Mouse (Mus musculus): ENCODE data around the gene Spem1. TPM values are rescaled to one million over a fixed set of nuclear protein-coding genes. Genes with fewer than 3 reads are reported as not detected.
A peak's percentile ranks its signal among the peaks of the same experiment; 100 is the strongest.

The Spem1 gene
- polyA plus RNA-seq, 1 experiment: 1,704 TPM

DNA sequence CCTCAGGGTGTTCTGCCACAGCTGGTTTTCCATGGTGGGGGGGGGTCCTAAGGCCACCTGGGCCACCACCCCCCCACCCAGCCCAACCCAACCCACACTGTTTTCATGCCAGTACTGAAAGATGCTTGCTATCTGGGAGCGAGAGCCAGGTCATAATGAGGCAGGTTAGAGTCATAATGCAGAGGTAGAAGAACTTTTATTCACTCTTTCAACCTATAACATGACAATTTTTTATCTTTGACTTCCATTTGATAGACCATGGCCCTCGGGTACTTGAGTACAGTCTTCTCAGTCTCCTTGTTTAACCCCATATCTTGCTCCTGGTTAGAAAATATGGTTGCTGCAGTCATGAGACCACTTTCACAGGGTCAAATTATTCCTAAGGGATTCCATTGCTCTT, 3.6 kb downstream of the Spem1 start, which contains the start of gene Spem2:
TSS of gene Spem2 (minus strand) at position 101 of the 400 bp plus-strand sequence.
- H3K27ac ChIP-seq (ENCODE audit: control insufficient read depth, insufficient read depth, low read depth, low read length): 0 out of 2 replicates have a peak within 1 kb of the TSS, but pooled peaks have one; percentile 12
- no peaks in the 10 kb centered on the region for H3K27me3 ChIP-seq (ENCODE audit: control insufficient read depth, insufficient read depth, low read length)
- peak within 1 kb of the TSS; percentile 85 for H3K4me3 ChIP-seq (ENCODE audit: control insufficient read depth, low read depth, low read length)
- no peaks in the 10 kb centered on the region for H3K36me3 ChIP-seq (ENCODE audit: control insufficient read depth, insufficient read depth, low read length)
- TF ChIP-seq POLR2A (IDR thresholded peaks at IDR 0.05; ENCODE audit: control insufficient read depth, low read depth, low read length) (no peak), CTCF (IDR thresholded peaks at IDR 0.05; ENCODE audit: control insufficient read depth, insufficient read depth, insufficient replicate concordance, low read depth, low read length) (no peak)
- peaks cover 2% of the 10 kb centered on the region; the same call in 1 of the 2 replicates for H3K4me1 ChIP-seq (ENCODE audit: control insufficient read depth, insufficient read depth, low read length)

DNA sequence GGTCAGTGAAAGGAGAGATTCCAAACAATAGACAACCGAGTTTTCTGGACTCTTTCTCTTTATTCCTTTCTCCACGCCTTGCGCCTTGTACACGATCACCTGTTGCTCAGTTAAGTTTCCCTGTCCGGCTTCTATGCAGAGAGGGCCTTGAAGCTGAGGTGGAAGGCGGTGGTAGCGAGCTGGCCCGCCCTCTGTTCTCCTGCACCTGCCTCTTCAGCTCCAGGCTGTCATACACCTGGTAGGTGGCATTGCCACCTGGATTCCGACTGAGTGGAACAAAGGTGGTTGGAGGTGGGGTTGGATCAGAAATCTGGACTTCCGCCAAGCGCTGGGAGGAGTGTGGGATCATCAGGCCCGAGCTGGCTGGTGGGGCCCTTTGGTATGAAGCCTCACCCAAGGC, 5.5 kb downstream of the Spem1 start:
- no peak overlapping the region for H3K27ac ChIP-seq (ENCODE audit: control insufficient read depth, insufficient read depth, low read depth, low read length)
- H3K27me3 ChIP-seq (ENCODE audit: control insufficient read depth, insufficient read depth, low read length): no peaks in the 10 kb centered on the region
- peaks cover 2% of the 10 kb centered on the region; the same call in 1 of the 2 replicates for H3K4me1 ChIP-seq (ENCODE audit: control insufficient read depth, insufficient read depth, low read length)
- TF ChIP-seq CTCF (IDR thresholded peaks at IDR 0.05; ENCODE audit: control insufficient read depth, insufficient read depth, insufficient replicate concordance, low read depth, low read length) (no peak), POLR2A (IDR thresholded peaks at IDR 0.05; ENCODE audit: control insufficient read depth, low read depth, low read length) (peak; percentile 55)
- H3K4me3 ChIP-seq (ENCODE audit: control insufficient read depth, low read depth, low read length): peak overlapping the region; percentile 85
- H3K36me3 ChIP-seq (ENCODE audit: control insufficient read depth, insufficient read depth, low read length): no peaks in the 10 kb centered on the region

DNA sequence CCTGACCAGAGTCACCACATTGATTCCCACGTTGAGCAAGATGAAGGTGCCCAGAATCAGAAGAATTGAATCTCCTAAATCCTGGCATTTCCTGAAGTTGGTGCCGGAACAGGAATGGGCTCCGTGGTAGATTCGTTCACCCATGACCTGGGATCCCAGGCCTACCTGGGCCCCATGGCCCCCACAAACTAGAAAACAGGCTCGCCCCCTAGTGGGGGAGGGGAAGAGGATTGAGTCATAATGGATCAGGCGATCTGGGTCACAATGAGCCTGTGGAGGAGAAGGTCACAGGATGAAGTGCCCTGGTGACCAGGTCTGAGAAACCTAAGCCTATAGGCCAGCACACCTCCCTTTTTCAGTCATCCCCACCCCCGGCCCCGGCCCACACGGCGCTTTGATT, 6.8 kb downstream of the Spem1 start, which contains the start of gene Gm39566:
TSS of gene Gm39566 (minus strand) at position 144 of the 400 bp plus-strand sequence.
- Histone ChIP-seq H3K4me1 (ENCODE audit: control insufficient read depth, insufficient read depth, low read length) (peaks cover 2% of the 10 kb centered on the region), H3K36me3 (ENCODE audit: control insufficient read depth, insufficient read depth, low read length) (no peaks in the 10 kb centered on the region), H3K27me3 (ENCODE audit: control insufficient read depth, insufficient read depth, low read length) (no peaks in the 10 kb centered on the region), H3K4me3 (ENCODE audit: control insufficient read depth, low read depth, low read length) (peak within 1 kb of the TSS; percentile 87), H3K27ac (ENCODE audit: control insufficient read depth, insufficient read depth, low read depth, low read length) (no peak within 1 kb of the TSS)
- TF ChIP-seq POLR2A (IDR thresholded peaks at IDR 0.05; ENCODE audit: control insufficient read depth, low read depth, low read length) (peak; percentile 50; the same call in 1 of the 2 replicates), CTCF (IDR thresholded peaks at IDR 0.05; ENCODE audit: control insufficient read depth, insufficient read depth, insufficient replicate concordance, low read depth, low read length) (no peak)

DNA sequence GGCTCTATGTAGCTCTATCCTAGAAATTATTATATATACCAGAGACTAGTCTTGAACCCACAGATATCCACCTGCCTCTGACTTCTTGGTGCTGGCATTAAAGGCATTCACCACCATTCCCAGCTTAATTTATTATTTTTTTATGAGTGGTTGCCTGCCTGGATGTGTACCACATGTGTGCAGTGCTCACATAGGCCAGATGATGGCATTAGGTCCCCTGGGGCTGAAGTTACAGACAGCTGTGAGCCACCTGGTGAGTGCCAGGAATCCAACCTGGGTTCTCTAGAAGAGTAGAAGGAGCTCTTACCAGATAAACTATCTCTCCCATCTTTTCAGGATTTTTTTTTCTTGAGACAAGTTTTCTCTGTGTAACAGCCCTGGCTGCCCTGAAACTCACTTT, 11.7 kb downstream of the Spem1 start:
- H3K27ac ChIP-seq (ENCODE audit: control insufficient read depth, insufficient read depth, low read depth, low read length): no peak overlapping the region
- TF ChIP-seq POLR2A (IDR thresholded peaks at IDR 0.05; ENCODE audit: control insufficient read depth, low read depth, low read length): no peak
- no peak for TF ChIP-seq CTCF (IDR thresholded peaks at IDR 0.05; ENCODE audit: control insufficient read depth, insufficient read depth, insufficient replicate concordance, low read depth, low read length)
- H3K4me1 ChIP-seq (ENCODE audit: control insufficient read depth, insufficient read depth, low read length): peaks cover 2% of the 10 kb centered on the region
- H3K27me3 ChIP-seq (ENCODE audit: control insufficient read depth, insufficient read depth, low read length): no peaks in the 10 kb centered on the region
- H3K4me3 ChIP-seq (ENCODE audit: control insufficient read depth, low read depth, low read length): no peak overlapping the region
- H3K36me3 ChIP-seq (ENCODE audit: control insufficient read depth, insufficient read depth, low read length): no peaks in the 10 kb centered on the region

DNA sequence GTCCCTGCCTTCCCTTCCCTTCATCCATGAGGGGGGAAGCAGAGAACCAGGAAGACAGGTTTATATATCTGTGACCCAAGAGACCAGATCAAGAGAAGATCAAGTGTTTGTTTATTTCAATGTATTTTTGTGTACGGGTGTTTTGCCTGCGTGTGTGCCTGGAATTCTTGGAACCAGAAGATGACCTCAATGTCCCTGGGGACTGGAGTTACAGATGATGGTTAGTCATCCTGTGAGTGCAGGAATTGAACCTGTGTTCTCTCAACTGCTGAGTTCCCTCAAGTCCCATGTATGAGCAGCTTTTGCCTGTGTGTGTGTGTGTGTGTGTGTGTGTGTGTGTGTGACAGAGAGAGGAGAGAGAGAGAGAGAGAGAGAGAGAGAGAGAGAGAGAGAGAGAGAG, 14.3 kb downstream of the Spem1 start:
- Histone ChIP-seq H3K36me3 (ENCODE audit: control insufficient read depth, insufficient read depth, low read length) (no peaks in the 10 kb centered on the region), H3K27me3 (ENCODE audit: control insufficient read depth, insufficient read depth, low read length) (no peaks in the 10 kb centered on the region), H3K4me1 (ENCODE audit: control insufficient read depth, insufficient read depth, low read length) (peaks cover 24% of the 10 kb centered on the region), H3K27ac (ENCODE audit: control insufficient read depth, insufficient read depth, low read depth, low read length) (no peak overlapping the region), H3K4me3 (ENCODE audit: control insufficient read depth, low read depth, low read length) (no peak overlapping the region)
- TF ChIP-seq POLR2A (IDR thresholded peaks at IDR 0.05; ENCODE audit: control insufficient read depth, low read depth, low read length) (no peak), CTCF (IDR thresholded peaks at IDR 0.05; ENCODE audit: control insufficient read depth, insufficient read depth, insufficient replicate concordance, low read depth, low read length) (no peak)

DNA sequence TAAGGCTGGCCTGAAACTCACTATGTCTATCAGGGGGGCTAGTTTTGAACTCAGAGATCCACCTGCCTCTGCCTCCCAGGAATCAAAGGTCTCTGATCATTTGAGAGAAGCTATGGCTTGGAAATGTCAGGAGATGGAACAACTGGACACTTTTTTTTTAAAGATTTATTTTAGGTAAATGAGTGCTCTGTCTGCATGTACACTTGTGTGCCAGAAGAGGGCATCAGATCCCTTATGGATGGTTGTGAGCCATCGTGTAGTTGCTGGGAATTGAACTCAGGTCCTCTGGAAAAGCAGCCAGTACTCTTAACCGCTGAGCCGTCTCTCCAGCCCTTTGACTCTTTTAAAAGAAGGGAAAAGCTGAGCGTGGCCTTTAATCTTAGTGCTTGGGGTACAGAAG, 15.6 kb downstream of the Spem1 start:
- no peaks in the 10 kb centered on the region for H3K36me3 ChIP-seq (ENCODE audit: control insufficient read depth, insufficient read depth, low read length)
- no peaks in the 10 kb centered on the region for H3K27me3 ChIP-seq (ENCODE audit: control insufficient read depth, insufficient read depth, low read length)
- no peak overlapping the region for H3K27ac ChIP-seq (ENCODE audit: control insufficient read depth, insufficient read depth, low read depth, low read length)
- H3K4me1 ChIP-seq (ENCODE audit: control insufficient read depth, insufficient read depth, low read length): peaks cover 34% of the 10 kb centered on the region
- no peak overlapping the region for H3K4me3 ChIP-seq (ENCODE audit: control insufficient read depth, low read depth, low read length)
- TF ChIP-seq CTCF (IDR thresholded peaks at IDR 0.05; ENCODE audit: control insufficient read depth, insufficient read depth, insufficient replicate concordance, low read depth, low read length): no peak
- no peak for TF ChIP-seq POLR2A (IDR thresholded peaks at IDR 0.05; ENCODE audit: control insufficient read depth, low read depth, low read length)

DNA sequence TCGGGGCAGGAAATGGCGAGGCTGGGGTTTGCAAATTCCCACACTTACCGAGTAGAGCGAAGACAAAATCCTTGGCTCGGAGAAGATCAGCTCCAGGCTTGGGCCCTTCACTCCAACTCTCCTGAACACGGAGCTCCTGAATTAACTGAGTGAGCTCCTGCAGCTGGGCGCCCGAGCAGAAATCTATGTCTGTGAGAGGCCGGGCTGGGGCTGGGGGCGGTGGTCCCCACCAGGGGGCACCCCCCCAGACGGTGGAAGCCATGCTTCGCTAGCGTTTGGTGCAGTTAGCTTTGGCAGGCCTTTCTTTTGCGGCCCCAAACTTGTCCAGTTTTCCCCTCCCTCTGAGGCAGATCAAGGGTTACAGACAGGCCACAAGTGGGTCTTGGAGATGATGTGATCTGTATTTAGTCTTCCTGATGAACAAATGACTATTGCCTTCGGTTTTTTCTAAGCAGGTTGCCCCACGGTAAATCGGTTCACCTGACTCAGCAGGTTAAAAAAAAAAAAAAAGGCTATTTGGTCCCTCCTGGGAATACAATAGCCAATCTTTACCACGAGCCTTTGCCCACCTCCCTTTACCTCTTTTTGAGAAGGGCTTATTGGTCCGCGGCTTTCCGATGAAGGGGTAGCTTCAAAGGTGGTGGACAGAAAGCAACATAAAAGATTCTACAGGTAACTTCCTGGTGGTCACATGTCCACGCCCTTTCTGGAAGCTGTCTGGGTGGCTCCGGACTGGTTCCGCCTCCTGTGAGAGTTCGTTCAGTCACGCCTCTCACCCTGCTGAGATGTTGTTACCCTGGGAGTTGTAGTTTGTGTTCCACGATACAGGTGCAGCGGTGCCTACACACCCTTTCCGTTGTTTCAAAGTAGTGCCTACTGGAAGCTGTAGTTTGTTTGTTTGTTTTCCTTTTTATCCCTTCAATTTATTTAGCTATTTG, 16.7 kb downstream of the Spem1 start, which contains the start of gene Tmem102:
TSS of gene Tmem102 (minus strand) at position 653 of the 938 bp plus-strand sequence.
- Histone ChIP-seq H3K27ac (ENCODE audit: control insufficient read depth, insufficient read depth, low read depth, low read length) (no peak within 1 kb of the TSS), H3K27me3 (ENCODE audit: control insufficient read depth, insufficient read depth, low read length) (no peaks in the 10 kb centered on the region), H3K4me1 (ENCODE audit: control insufficient read depth, insufficient read depth, low read length) (peaks cover 43% of the 10 kb centered on the region), H3K36me3 (ENCODE audit: control insufficient read depth, insufficient read depth, low read length) (no peaks in the 10 kb centered on the region), H3K4me3 (ENCODE audit: control insufficient read depth, low read depth, low read length) (peak within 1 kb of the TSS; percentile 19; the same call in 1 of the 2 replicates)
- TF ChIP-seq CTCF (IDR thresholded peaks at IDR 0.05; ENCODE audit: control insufficient read depth, insufficient read depth, insufficient replicate concordance, low read depth, low read length) (no peak), POLR2A (IDR thresholded peaks at IDR 0.05; ENCODE audit: control insufficient read depth, low read depth, low read length) (no peak)
